In the genomic region with DNA sequence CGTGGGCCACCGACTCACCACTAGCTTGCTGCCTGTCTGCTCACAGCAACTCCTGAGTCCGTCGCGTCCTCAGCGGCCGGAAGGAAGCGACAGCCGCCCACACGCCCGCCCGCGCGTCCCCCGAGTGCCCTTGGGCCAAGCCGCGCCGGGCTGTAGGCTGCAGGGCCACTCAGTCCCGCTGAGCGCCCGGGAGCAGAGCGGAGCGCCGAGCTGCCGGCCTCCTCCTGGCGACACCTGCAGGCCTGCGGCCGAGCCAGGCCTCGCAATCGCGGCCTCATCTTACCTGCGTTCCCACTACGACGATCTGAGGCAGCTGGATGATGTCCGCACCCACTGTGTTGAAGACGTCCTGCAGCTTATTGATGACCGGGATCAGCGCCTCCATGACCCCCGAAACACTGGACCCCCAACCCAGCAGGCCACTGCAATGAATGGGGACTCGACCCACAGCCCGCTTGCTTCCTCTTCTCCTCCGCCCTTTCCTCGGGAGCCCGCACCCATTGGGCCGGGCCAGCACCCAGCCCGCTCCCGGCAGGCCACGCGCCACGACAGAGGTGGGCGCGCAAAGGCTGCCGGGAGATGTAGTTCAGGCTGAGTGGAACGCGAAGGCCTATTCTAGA, we compare ENCODE assay signal across 8 mouse cellular contexts. TPM values are rescaled to one million over a fixed set of nuclear protein-coding genes. Genes with fewer than 3 reads are reported as not detected.
DNase-seq lines count a peak whose midpoint lies in the region; ATAC-seq lines count a peak whose summit lies in the region.

A gene (minus strand): TSS at position 479 of the 620 bp plus-strand sequence.

- no peaks in the 10 kb centered on the region for H3K9me3 ChIP-seq in heart, embryonic 13.5 days
- H3K9me3 ChIP-seq in liver, embryonic 12.5 days (replicated peaks), result no peaks in the 10 kb centered on the region
- no peaks in the 10 kb centered on the region for H3K9me3 ChIP-seq in stomach, embryonic 15.5 days

- under 1% methylated on average over 55 of the region's 55 CpGs for WGBS in heart, embryonic 13.5 days
- WGBS in liver, embryonic 12.5 days (ENCODE audit: insufficient replicate concordance), result under 1% methylated on average over 55 of the region's 55 CpGs
- WGBS in stomach, embryonic 15.5 days, result under 1% methylated on average over 55 of the region's 55 CpGs

- H3K27ac ChIP-seq in brown adipose tissue, adult 24 weeks (replicated peaks; ENCODE audit: low read depth, low read length), result peak within 1 kb of the TSS; percentile 87
- H3K27ac ChIP-seq in heart, embryonic 13.5 days (replicated peaks), result peak within 1 kb of the TSS; percentile 98
- H3K27ac ChIP-seq in liver, embryonic 12.5 days, result peak within 1 kb of the TSS; percentile 93
- peak within 1 kb of the TSS; percentile 89 for H3K27ac ChIP-seq in stomach, embryonic 15.5 days

- H3K4me1 ChIP-seq in brown adipose tissue, adult 24 weeks (ENCODE audit: control insufficient read depth, insufficient read depth, insufficient read length, low read length), result peaks cover 5% of the 10 kb centered on the region; the same call in 1 of the 2 replicates
- peaks cover 22% of the 10 kb centered on the region for H3K4me1 ChIP-seq in heart, embryonic 13.5 days
- H3K4me1 ChIP-seq in liver, embryonic 12.5 days, result peaks cover 25% of the 10 kb centered on the region
- H3K4me1 ChIP-seq in stomach, embryonic 15.5 days, result no peaks in the 10 kb centered on the region

- ATAC-seq in heart, embryonic 13.5 days (ENCODE audit: extremely low read depth, insufficient number of reproducible peaks, low FRiP score, low TSS enrichment), result peak; percentile 98
- peak; percentile 99 for ATAC-seq in liver, embryonic 12.5 days
- peak; percentile 100 for ATAC-seq in stomach, embryonic 15.5 days (ENCODE audit: insufficient read depth, low FRiP score, low read depth)

- DNase-seq in CD4-positive, CD25-positive, alpha-beta regulatory T cell, adult 2 months (ENCODE audit: low read depth, low spot score), result peak; percentile 95
- peak; percentile 23 for DNase-seq in fat pad, adult 2 months (ENCODE audit: extremely low read depth, low read depth, low spot score)
- peak; percentile 96 for DNase-seq in kidney, postnatal 10 days
- peak; percentile 81 to 88 for DNase-seq in natural killer cell, adult 2 months (ENCODE audit: low spot score in 2 of 2)

- H3K4me3 ChIP-seq in brown adipose tissue, adult 24 weeks (ENCODE audit: insufficient read depth, low read depth, low read length), result peak within 1 kb of the TSS; percentile 94
- H3K4me3 ChIP-seq in heart, embryonic 13.5 days, result peak within 1 kb of the TSS; percentile 90
- H3K4me3 ChIP-seq in liver, embryonic 12.5 days, result peak within 1 kb of the TSS; percentile 86
- H3K4me3 ChIP-seq in stomach, embryonic 15.5 days (replicated peaks), result peak within 1 kb of the TSS; percentile 95

- H3K27me3 ChIP-seq in heart, embryonic 13.5 days (replicated peaks), result no peaks in the 10 kb centered on the region
- no peaks in the 10 kb centered on the region for H3K27me3 ChIP-seq in liver, embryonic 12.5 days (replicated peaks)
- no peaks in the 10 kb centered on the region for H3K27me3 ChIP-seq in stomach, embryonic 15.5 days (replicated peaks)

- peak within 1 kb of the TSS; percentile 94 for H3K9ac ChIP-seq in heart, embryonic 13.5 days
- peak within 1 kb of the TSS; percentile 90 for H3K9ac ChIP-seq in liver, embryonic 12.5 days
- peak within 1 kb of the TSS; percentile 83 for H3K9ac ChIP-seq in stomach, embryonic 15.5 days

- peaks cover 2% of the 10 kb centered on the region; the same call in 1 of the 2 replicates for H3K36me3 ChIP-seq in heart, embryonic 13.5 days
- H3K36me3 ChIP-seq in liver, embryonic 12.5 days, result peaks cover 2% of the 10 kb centered on the region
- H3K36me3 ChIP-seq in stomach, embryonic 15.5 days, result no peaks in the 10 kb centered on the region

- H3K4me2 ChIP-seq in heart, embryonic 13.5 days, result peak within 1 kb of the TSS; percentile 81
- peak within 1 kb of the TSS; percentile 85 for H3K4me2 ChIP-seq in liver, embryonic 12.5 days
- peak within 1 kb of the TSS; percentile 69 for H3K4me2 ChIP-seq in stomach, embryonic 15.5 days

RNA-seq across cellular contexts. Expression of the gene that starts here (rescaled TPM):
- 53.4 and 56.8 TPM in 2 replicates for polyA plus RNA-seq in brown adipose tissue, adult 24 weeks (2012; ENCODE audit: insufficient read depth, insufficient read length, missing spikeins)
- polyA plus RNA-seq in heart, embryonic 13.5 days (2015; fragmentation: Nextera tagmentation; extraction: Ambion mirVana), result 59.9 and 63.9 TPM in 2 replicates
- 36.1 and 37.4 TPM in 2 replicates for polyA plus RNA-seq in liver, embryonic 12.5 days (2016; fragmentation: Nextera tagmentation; extraction: Ambion mirVana)
- 58.3 and 59.7 TPM in 2 replicates for polyA plus RNA-seq in stomach, embryonic 15.5 days (2015; fragmentation: Nextera tagmentation; extraction: Ambion mirVana)

Comparison
In these comparisons a context has a peak if more than half of its experiments do, and no peak if none do; other contexts are left out.
1. Peak in every context shown above with its lines: DNase-seq, ATAC-seq, H3K4me3 ChIP-seq and H3K27ac ChIP-seq.
2. DNase-seq: peak in every context shown above with its lines; median percentile 96 in kidney, postnatal 10 days; 95 in CD4-positive, CD25-positive, alpha-beta regulatory T cell, adult 2 months; 84 in natural killer cell, adult 2 months; 23 in fat pad, adult 2 months.